Mouse (Mus musculus) gastrocnemius, postnatal 10 days (tissue): Measurements from ENCODE around the gene Lsamp. TPM values are rescaled to one million over a fixed set of nuclear protein-coding genes. Genes with fewer than 3 reads are reported as not detected.

Source experiments
- microRNA-seq, 2 experiments: library from miRNA; unstranded; fragments of <30 nt; microRNA quantifications; one replicate each; pipeline ENCODE4 v1.2.0; 2021
- total RNA-seq, 2 experiments: library from RNA; stranded (reverse); gene quantifications; 2 replicates each; pipeline ENCODE4 v1.2.3; 2021

Lsamp gene
- total RNA-seq, 2 experiments from 2014 or later = 1.6 to 2.6 TPM

Small RNA genes lying within 50 kb of the gene (microRNA-seq; reads per million reads assigned to microRNA genes)
- gene Gm27887 (0 reads per million in 2 experiments), gene Gm47276 (0 reads per million in 2 experiments)
